Mouse (Mus musculus) urinary bladder, postnatal 4 days (tissue): Measurements from ENCODE around the gene Setd4.

Experiments used
- DNase-seq, 2 experiments: peaks; one replicate each; pipeline ENCODE4 v3.0.0; 2021 to 2022; ENCODE audit warnings: low spot score in 2 of 2

The Setd4 gene

GRCm38 (mm10) chr16:93546354-93546965 lies 57.4 kb downstream of the Setd4 start:
- no peak for DNase-seq

DNA sequence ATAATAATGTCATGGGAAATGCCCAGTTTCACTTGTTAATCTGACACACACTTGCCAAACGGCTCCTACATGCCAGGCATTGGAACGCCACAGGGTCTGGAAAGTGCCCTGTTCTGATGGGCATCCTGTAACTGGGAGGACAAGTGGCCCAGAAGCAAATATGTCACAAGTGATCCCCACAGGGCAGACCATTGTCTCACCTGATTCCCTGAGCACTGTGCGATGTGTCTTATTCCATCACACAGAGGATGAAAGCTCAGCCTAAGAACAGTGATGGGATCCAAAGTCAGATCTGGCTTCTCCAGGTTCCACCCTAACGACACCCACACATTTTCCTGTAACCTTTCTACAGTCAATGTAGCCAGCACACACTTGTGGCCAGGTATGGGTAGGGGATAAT lies 58.9 kb downstream of the Setd4 start:
- DNase-seq: no peak

DNA sequence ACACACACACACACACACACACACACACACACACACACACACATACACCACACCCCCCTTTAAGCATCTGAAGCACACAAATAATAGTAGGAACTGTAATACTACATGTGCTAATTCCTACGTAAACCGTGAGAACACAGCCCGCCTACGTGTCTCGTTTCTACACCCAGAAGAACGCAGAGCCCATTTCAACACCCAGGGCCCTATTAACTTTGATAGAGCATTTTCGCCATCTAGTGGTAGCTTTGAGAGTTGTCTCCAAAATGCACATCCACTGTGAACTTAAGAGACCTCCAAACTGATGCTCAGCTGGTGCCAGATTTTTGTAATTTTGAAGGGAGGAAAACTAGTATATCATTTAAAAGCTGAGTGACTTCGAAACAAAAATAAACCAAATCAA lies 60.2 kb downstream of the Setd4 start:
- DNase-seq: no peak

DNA sequence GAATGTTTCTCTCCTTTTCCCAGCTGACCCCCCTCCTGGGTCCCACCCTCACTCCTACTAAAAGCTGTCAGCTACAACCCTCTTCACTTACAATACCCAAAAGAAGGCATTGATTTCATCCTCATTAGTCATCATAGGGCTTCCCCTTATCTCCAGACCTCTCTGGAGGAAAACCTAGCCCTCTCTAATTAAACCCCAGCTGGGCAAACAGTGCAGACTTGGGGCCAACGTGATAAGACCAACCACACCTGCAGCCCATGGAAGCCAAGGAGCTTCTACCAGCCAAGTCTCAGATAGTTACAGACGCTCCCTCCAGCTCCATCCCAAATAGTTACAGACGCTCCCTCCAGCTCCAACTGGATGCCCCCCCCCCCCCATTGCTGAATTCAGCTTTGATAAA lies 64.0 kb downstream of the Setd4 start:
- no peak for DNase-seq

- DNase-seq: no peak
These were observed 68.6 kb downstream of the Setd4 start for GRCm38 (mm10) chr16:93535151-93535853.
